Mouse (Mus musculus): ENCODE results near the gene Cdca5.

GRCm38 (mm10) chr19:6042293-6042692, 42.5 kb upstream of the Cdca5 start:
- TF ChIP-seq USF1 (IDR thresholded peaks at IDR 0.05; ENCODE audit: low read depth), result no peak
- TF ChIP-seq CTCF (IDR thresholded peaks at IDR 0.05; ENCODE audit: control insufficient read depth, insufficient read depth, insufficient read length), result no peak
- no peak for TF ChIP-seq MAX (IDR thresholded peaks at IDR 0.05)
- TF ChIP-seq MYOG (IDR thresholded peaks at IDR 0.05; ENCODE audit: control insufficient read depth, extremely low read depth, insufficient read length), result no peak
- no peak for TF ChIP-seq MYOD1 (IDR thresholded peaks at IDR 0.05; ENCODE audit: control insufficient read depth, insufficient read length, low read depth)

Data from C2C12 (cell line).